Mouse (Mus musculus) bone marrow macrophage, adult 2 months (primary cell): Measurements from ENCODE around the gene Thap7.

ENCODE experiments used
- CTCF ChIP-seq: IDR thresholded peaks from 2 replicates; pipeline ENCODE4 v1.5.1; 2012; ENCODE audit warnings: low read depth, mild to moderate bottlenecking, low read length, moderate library complexity
- POLR2A ChIP-seq: IDR thresholded peaks from 2 replicates; pipeline ENCODE4 v1.6.1; 2012; ENCODE audit warnings: mild to moderate bottlenecking, low read depth, low read length, borderline replicate concordance

DNA sequence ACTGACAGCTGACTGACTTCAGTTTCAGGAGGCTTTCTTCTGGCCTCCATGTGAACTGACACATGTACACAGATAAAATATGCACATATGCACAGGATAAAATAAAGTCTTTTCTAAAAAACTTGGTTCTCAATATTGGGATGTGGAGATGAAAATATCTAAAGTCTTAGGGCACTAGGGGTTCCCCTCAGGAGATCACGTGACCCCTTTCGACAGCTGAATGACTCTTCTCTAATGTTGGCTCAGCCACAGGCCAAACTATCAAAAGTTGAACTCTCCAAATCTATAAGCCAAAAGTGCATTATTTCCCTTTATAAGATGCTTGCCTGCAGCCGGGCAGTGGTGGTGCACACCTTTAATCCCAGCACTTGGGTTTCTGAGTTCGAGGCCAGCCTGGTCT lies 25.2 kb upstream of the Thap7 start:
- TF ChIP-seq POLR2A: no peak
- TF ChIP-seq CTCF: no peak
